Mouse (Mus musculus) ES-CJ7 (cell line): ENCODE measurements at regions not wholly inside any gene's neighbourhood (a gene's known extent, or its start where the extent isn't known, plus 50 kb on each side); places are given as distances from the start of the nearest gene placed in this dataset.
"Not testable (repeated sequence)": the region's sequence is repeated elsewhere in the genome, so short reads cannot be mapped to it uniquely, and the experiment has no call there.

Source experiments
- DNase-seq: peaks from one replicate; pipeline ENCODE4 v3.0.0; 2011; ENCODE audit warnings: low read depth, low spot score

- DNase-seq, result no peak
Measured at GRCm38 (mm10) chr12:39604723-39605122, 433.1 kb downstream of the Arl4a start.

GRCm38 (mm10) chr12:39594726-39595125, 443.1 kb downstream of the Arl4a start:
- DNase-seq, result no peak

- not testable (repeated sequence) for DNase-seq
Measured at GRCm38 (mm10) chr12:39593781-39594180, 444.0 kb downstream of the Arl4a start.

- DNase-seq, result no peak
Measured at GRCm38 (mm10) chr12:39587204-39587909, 450.5 kb downstream of the Arl4a start.

GRCm38 (mm10) chr12:39586163-39586562, 451.7 kb downstream of the Arl4a start:
- no peak for DNase-seq

- DNase-seq, result no peak
Measured at GRCm38 (mm10) chr12:39577610-39578009, 460.2 kb downstream of the Arl4a start.

GRCm38 (mm10) chr12:39572802-39573201, 465.0 kb downstream of the Arl4a start:
- DNase-seq, result no peak

- no peak for DNase-seq
Measured at GRCm38 (mm10) chr12:39572147-39572546, 465.7 kb downstream of the Arl4a start.

- no peak for DNase-seq
Measured at GRCm38 (mm10) chr12:39560734-39561446, 476.9 kb downstream of the Arl4a start.

GRCm38 (mm10) chr12:39558491-39558890, 479.3 kb downstream of the Arl4a start:
- DNase-seq, result peak; percentile 6

- no peak for DNase-seq
Measured at GRCm38 (mm10) chr12:39536326-39536725, 501.5 kb downstream of the Arl4a start.

GRCm38 (mm10) chr12:39528121-39528520, 509.7 kb downstream of the Arl4a start:
- peak; percentile 7 for DNase-seq

- peak; percentile 13 for DNase-seq
Measured at GRCm38 (mm10) chr12:39527216-39527600, 510.6 kb downstream of the Arl4a start.

- no peak for DNase-seq
Measured at GRCm38 (mm10) chr12:39526535-39527215, 511.1 kb downstream of the Arl4a start.

GRCm38 (mm10) chr12:39515690-39516089, 522.1 kb downstream of the Arl4a start:
- DNase-seq, result no peak

GRCm38 (mm10) chr12:39510855-39511254, 527.0 kb downstream of the Arl4a start:
- DNase-seq, result no peak

GRCm38 (mm10) chr12:39510073-39510812, 527.6 kb downstream of the Arl4a start:
- DNase-seq, result peak; percentile 76

- DNase-seq, result no peak
Measured at GRCm38 (mm10) chr12:39496203-39496602, 541.6 kb downstream of the Arl4a start.

GRCm38 (mm10) chr12:39493578-39494218, 544.1 kb downstream of the Arl4a start:
- DNase-seq, result no peak

GRCm38 (mm10) chr12:39493114-39493513, 544.7 kb downstream of the Arl4a start:
- no peak for DNase-seq

- DNase-seq, result no peak
Measured at GRCm38 (mm10) chr12:39472984-39473383, 564.8 kb downstream of the Arl4a start.
